Mouse (Mus musculus): ENCODE data around the gene Lrp10.
A peak's percentile ranks its signal among the peaks of the same experiment; 100 is the strongest.

Lrp10 gene

GRCm38 (mm10) chr14:54463959-54464292, at the start of gene Lrp10:
Gene Lrp10 (plus strand): TSS chr14:54464137.
- peak; percentile 78 to 83 for DNase-seq (ENCODE audit: low spot score in 2 of 2)

GRCm38 (mm10) chr14:54415241-54416020, 48.5 kb upstream of the Lrp10 start:
- DNase-seq (ENCODE audit: low spot score in 2 of 2), result no peak

DNA sequence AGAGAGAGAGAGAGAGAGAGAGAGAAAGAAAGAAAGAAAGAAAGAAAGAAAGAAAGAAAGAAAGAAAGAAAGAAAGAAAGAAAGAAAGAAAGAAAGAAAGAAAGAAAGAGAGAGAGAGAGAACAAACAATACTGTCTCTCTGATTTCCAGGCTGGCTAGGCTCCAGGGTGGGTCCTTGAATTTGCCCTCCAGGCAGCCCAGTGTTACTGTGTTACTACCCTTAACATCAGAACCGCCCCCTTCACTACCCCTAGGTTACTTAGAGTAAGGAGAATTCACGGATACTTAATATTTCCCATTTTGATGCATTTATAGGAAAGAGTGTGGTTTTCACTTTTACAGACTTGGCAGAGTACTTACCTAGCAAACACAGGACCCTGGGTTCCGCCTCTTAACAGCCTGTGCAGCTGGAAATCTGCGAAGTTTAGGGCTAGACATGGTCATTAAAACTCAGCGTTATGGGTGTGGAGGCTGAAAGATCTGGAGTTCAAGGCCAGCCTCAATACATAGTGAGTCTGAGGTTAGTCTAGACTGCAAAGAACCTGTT, 47.6 kb upstream of the Lrp10 start:
- no peak for DNase-seq (ENCODE audit: low spot score in 2 of 2)

GRCm38 (mm10) chr14:54416830-54417229, 47.1 kb upstream of the Lrp10 start:
- no peak for DNase-seq (ENCODE audit: low spot score in 2 of 2)

DNA sequence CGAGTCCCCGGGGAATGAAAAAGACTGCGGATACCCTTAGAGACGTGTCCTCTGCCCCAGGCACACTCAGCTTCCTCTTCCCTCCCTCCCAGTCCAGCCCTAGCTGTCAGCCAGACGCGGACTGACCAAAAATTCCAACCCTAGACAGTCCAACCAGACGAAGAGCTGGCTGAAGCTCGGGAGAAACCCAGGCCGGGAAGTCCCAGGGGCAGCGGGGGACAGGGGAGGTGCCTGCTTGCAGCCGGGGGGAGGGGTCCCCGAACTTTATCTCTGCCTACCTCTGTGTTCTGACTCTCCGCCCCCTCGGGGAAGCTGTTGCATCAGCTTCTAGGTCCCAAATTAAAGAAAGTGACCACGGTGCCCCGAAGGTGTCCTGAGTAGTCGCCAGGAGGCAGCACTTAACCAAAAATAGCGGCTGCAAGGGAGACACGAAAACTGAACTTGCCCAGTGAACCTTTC, 46.3 kb upstream of the Lrp10 start, which contains the start of gene Slc7a7:
TSS of gene Slc7a7 (minus strand) at position 158 of the 459 bp plus-strand sequence.
- no peak for DNase-seq (ENCODE audit: low spot score in 2 of 2)

DNA sequence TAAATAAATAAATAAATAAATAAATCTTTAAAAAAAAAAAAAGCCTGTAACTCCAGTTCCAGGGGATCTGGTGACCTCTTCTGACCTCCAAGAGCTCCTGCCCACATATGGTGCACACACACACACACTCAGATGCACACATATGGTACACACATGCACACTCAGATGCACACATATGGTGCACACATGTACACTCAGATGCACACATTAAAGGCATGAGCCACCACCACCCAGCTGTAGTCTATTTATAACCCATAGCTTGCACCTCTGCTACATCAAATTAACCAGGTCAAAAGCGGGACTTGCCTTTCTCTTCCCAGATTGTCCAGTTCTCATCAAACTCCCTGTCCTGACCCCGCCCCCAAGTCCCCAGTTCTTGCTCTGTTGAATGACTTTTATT, 42.9 kb upstream of the Lrp10 start:
- no peak for DNase-seq (ENCODE audit: low spot score in 2 of 2)

DNA sequence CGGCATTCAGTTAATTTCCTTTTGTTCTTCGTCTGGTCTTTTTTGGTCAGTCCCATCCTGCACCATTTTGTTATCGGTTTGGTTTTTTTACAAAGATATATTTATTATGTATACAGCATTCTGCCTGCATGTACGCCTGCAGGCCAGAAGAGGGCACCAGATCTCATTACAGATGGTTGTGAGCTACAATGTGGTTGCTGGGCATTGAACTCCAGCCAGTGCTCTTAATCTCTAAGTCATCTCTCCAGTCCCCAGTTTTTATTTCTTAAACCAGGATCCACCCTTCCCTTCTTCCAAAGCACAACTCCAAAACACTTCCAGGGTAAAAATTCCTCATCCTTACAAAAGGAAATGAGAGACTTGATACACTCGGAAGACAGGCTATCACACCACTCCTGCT, 40.5 kb upstream of the Lrp10 start:
- DNase-seq (ENCODE audit: low spot score in 2 of 2), result no peak

- DNase-seq (ENCODE audit: low spot score in 2 of 2), result no peak
Measured at GRCm38 (mm10) chr14:54424634-54425033, 39.3 kb upstream of the Lrp10 start.

GRCm38 (mm10) chr14:54425540-54425939, 38.4 kb upstream of the Lrp10 start:
- no peak for DNase-seq (ENCODE audit: low spot score in 2 of 2)

GRCm38 (mm10) chr14:54426003-54426688, 37.8 kb upstream of the Lrp10 start:
- DNase-seq (ENCODE audit: low spot score in 2 of 2), result no peak

GRCm38 (mm10) chr14:54426689-54427398, 37.1 kb upstream of the Lrp10 start, which contains the start of gene Mrpl52:
Gene Mrpl52 (plus strand): TSS chr14:54426909.
- peak; percentile 89 to 94 for DNase-seq (ENCODE audit: low spot score in 2 of 2)

GRCm38 (mm10) chr14:54427696-54428095, 36.2 kb upstream of the Lrp10 start:
- no peak for DNase-seq (ENCODE audit: low spot score in 2 of 2)

DNA sequence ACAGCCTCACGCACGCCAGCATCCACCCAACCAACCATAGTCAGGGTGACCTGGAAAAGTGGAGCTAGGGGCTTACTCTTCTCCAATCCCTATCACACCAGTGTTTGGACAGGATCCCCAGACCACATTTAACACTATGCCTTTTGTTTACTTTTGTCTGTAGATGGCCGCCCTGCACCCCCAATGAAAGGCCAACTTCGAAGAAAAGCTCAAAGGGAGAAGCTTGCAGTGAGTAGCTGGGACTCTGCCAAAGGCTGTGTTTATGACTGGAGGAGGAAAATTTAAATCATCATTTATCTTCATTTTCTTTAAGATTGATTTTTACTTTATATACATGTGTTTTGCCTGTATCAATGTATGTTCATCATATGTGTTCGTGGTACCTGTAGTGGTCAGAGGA, 35.5 kb upstream of the Lrp10 start:
- DNase-seq (ENCODE audit: low spot score in 2 of 2), result no peak

DNA sequence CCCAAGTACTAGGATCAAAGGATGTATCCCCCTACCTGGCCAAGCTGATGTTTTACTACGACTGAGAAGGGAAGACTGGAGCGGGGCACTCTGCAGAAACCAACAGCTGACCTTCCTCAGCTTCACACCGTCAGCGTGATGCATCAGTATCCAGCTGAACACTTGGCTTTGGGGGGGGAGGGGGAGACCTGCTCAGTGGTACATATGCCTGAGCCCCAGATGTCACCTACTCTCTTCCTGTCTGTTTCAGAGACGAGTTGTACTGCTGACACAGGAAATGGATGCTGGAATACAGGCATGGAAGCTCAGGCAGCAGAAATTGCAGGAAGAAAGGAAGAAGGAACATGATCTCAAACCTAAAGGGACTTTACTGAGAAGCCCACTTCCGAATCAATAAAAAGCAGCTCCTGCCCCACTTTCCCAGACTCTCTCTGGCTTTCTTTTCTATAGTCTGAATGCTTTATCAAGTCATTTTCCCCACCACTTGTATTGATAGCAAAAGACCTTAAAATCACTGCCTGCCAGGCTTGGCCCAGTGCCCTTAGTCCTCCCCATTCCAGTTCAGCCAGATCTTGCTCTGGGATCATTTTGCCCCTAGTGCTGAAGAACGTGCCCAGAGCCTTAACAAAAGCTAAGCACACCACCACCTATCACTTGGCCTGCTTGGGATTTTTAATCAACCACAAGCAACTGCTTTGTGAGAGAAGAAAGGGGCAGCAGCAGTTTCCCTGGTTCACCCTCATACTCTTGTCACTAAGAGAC, 34.4 kb upstream of the Lrp10 start:
- DNase-seq (ENCODE audit: low spot score in 2 of 2), result no peak

- no peak for DNase-seq (ENCODE audit: low spot score in 2 of 2)
Measured at GRCm38 (mm10) chr14:54430406-54431145, 33.4 kb upstream of the Lrp10 start.

DNA sequence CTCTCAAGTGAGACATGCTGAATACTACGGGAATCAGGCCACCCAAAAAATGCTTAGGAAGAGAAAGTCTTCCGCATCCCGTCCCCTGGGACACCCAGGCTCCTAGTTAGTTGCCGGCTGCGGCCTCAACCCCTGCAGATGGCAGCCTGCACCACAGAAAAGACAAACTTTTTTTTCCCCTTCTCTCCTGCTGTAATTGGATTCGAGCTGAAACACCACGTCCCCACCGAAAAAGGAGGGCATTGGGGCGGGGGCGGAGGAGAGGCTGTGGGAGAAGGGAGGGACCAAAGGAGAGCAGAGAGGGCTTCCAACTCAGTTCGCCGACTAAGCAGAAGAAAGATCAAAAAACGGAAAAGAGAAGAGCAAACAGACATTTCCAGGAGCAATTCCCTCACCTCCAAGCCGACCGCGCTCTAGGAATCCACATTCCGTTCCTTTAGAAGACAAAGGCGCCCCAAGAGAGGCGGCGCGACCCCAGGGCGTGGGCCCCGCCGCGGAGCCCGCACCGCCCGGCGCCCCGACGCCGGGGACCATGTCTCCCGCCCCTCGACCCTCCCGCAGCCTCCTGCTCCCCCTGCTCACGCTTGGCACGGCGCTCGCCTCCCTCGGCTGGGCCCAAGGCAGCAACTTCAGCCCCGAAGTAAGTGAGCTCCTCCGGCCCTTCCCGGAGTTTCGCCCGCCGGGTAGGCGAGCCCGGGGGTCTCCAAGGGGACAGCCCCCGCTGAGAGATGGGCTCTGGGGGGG, 32.4 kb upstream of the Lrp10 start, which contains the start of gene Mmp14:
TSS of gene Mmp14 (plus strand) at position 279 of the 744 bp plus-strand sequence.
- DNase-seq (ENCODE audit: low spot score in 2 of 2), result peak; percentile 41 to 58

GRCm38 (mm10) chr14:54432078-54432836, 31.7 kb upstream of the Lrp10 start:
- DNase-seq (ENCODE audit: low spot score in 2 of 2), result no peak

GRCm38 (mm10) chr14:54432837-54433830, 30.8 kb upstream of the Lrp10 start:
- peak in 1 of 2 experiments; percentile 22 for DNase-seq (ENCODE audit: low spot score in 2 of 2)
